Mouse (Mus musculus): ENCODE data around the gene Asgr1.
"Not testable (repeated sequence)": the region's sequence is repeated elsewhere in the genome, so short reads cannot be mapped to it uniquely, and the experiment has no call there.

The Asgr1 gene

DNA sequence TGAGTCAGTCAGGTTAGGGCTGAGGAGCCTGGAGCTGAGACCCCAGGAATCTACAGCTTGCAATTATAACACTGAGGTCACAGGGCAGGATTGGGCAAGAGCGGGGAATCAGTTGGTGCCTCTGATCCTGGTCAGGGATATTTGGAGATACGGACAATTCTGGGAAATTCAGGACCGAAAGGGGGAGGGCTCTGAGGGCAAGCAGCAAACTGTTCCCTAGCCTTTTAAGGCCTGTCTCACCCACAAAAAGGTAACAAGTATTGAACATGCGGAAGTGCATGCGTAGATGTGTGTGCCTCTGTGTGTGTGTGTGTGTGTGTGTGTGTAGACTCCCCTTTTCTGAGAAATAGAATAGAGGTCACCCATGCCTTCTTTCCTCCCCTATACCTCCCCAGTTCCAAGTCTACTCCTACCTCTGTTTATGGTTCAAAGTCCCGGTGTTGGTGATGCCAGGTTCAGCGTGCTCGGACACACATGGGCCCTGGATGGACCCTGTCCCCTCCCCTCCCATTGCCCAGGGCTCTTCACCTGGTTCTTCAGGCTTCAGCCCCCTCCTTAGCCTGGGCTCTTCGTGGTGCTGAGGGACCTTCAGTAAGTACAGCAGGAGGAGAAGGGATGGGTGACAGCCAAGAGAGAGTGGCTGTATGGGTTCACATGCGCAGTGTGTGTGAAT lies at the start of gene Asgr1:
Gene Asgr1 (plus strand): TSS at position 188 of the 673 bp plus-strand sequence.
- DNase-seq: no peak

DNA sequence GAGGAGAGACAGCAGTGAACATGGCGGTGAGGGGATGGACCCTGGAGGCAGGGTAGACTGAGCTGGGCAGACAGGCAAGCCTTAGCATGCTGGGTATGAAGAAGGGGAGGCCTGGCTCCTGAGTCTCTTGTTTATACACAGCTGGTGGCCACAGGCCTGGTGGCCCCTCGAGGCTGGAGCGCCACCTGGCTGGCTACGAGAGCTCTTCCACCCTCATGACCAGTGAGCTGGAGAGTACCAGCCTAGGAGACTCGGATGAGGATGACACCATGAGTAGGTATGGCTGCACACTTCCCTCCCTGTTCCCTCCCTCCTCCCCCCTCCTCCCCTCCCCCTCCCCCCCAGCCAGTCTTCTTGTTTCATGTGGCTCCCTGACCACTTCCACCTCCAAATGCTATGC lies 48.4 kb upstream of the Asgr1 start:
- DNase-seq: peak; percentile 52

DNA sequence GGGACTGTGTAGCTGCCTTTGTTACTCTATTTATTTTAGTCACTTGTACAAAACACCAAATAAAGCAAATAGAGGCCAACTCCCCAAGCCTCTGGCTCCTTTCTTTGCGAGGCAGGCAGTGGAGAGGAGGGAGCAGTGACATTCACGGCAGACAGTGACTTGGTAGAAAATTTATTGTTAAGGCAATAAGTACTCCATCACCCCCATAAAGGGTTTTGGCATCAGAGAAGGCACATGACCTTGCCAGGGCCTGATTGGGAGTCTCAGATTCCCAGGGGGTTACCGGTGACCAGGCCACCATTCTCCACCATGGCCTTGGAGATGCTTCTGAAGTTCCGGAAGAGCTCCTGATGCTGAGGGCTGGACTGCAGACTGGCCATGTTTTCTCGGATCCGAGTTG lies 43.9 kb upstream of the Asgr1 start:
- DNase-seq: no peak

DNA sequence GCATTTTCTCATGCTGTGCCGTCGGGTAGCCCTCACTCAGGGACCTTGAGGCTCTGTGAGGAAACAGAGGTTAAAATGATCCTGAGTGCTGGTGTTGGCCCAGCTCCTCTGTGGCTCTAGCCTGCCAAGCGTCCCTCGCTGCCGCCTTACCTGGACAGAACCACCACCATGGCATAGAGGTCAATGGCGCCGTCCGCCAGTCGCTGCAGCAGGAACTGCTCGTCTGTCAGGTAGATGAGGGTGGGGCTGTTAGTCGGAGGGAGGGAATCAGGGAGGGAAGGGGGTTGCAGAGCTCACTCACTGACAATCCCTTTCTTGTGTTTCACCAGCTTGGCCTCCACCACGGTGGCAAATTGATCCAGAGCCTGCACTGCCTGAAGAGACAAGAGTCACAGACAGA lies 43.3 kb upstream of the Asgr1 start:
- no peak for DNase-seq

DNA sequence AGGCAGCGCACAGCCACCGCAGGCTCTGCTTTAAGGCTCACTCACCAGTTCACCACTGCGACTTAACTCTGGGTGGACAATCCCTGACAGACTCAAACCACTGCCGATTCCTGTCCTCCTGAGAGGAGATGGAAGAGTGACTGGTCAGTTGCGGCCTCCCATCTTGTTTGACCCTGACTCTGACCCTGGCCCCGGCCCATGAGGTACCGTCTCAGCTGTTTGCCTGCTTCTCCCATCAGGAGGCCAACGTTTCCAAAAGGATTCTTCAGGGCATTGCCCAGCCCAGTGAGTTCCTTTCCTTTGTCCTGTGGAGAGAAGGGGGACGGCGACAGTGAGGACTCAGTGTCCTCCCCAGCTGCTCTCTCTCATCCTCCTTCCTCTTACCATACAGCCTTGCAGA lies 42.9 kb upstream of the Asgr1 start:
- no peak for DNase-seq

DNA sequence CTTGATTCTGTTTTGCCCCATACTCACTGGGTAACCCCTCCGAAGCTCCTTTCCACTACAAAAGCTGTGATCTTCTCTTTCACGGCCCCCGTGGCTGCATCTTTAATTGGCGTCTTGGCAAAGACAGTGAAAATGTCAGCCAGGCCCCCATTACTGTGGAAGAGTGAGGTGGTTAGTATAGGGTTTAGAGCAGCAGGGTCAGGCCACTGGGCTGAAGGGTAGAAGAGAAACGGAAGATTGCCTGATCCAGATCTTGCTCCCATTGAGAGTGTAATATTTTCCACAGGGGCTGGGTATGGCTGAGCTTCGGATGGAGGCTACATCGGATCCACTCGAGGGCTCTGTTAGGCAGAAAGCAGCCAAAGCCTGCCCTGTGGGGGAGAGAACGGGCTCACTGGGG lies 41.0 kb upstream of the Asgr1 start:
- no peak for DNase-seq

DNA sequence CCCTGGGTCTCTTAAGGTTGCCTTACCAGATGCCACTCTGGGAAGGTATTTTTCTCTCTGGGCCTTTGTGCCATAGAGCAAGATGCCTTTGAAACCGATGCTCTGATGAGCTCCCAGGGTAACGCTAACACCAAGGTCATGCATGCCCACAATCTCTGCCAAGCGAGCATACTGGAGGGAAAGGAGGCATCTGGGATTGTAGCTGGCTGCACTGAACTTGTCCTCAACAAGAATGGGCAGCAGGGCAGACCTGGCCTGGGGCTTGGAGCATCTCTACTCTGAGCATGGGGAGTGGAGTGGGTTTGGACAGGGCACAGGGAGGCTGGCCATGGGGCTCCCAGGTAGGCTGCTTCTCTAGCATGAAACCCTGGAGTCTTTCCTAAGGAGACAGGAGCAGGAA lies 40.5 kb upstream of the Asgr1 start:
- no peak for DNase-seq

DNA sequence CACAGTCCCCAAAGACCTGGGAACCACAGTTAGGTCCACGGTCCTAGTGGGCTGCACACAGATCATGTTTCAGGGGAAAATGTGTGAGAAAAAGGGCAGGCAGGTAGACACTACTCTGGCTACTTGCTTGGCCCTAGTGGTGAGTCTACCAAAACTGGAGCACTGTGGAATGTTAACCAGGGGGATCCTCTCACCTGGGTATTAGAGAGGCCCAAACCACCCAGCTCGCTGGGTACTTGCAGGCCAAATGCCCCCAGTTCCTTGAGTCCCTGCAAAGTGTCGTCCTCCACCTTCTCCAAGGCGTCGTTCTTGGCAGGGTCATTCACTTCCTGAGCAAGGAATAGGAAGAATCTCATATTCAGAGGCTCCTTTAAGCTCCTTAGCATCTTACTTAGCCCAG lies 39.8 kb upstream of the Asgr1 start:
- DNase-seq: no peak

DNA sequence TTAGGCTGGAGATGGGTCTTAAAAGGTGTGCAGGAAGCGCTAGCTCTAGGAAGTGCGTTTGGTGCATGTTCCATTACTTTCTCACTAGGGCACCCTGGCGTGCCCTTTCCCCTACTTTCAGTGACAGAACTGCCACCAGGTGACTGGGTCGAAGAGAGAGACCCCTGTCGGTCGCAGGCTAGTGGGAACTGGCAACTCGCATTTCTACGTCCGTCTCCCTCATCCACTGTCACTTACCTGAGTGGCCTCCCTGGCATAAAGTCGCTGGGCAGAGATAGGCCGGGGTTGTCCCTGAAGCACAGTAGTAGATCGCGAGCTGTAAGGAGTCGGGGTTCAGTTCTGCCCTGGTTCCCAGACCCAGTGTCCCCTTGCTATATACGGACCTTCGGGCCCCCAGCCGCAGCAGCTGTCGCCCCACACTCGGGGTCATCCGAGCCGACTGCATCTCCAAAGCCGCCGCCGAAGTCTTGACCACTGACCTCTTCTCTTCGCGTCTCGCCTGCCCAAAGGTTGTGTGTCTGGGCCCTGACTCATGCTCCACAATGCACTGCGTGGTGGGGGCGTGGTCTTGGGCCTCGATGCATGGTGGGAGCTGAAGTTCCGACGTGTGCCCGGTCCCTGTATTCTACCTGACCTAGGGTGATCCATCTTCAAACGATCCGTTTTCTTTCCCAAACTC lies 38.9 kb upstream of the Asgr1 start, which contains the start of gene Acadvl:
Gene Acadvl (minus strand): TSS at position 532 of the 679 bp plus-strand sequence.
- peak; percentile 85 for DNase-seq

DNA sequence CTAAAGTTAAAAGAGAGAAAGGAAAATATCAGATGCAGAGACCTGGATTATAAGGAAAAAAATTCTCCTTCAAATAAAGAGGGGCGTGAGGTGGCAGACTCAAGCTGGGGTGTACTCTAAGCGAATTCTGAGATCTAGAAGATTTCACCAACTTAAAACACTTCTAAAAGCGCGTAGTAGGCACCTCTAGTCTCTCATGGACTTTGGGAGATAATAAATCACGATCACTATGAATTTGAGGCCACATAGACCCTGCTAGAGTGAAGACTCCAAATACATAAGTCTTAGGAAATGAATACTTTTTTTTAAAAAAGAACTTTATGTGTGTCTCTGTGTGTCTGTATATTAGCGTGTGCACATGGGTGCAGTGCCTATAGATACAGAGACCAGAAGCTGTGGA lies 38.2 kb upstream of the Asgr1 start:
- no peak for DNase-seq

DNA sequence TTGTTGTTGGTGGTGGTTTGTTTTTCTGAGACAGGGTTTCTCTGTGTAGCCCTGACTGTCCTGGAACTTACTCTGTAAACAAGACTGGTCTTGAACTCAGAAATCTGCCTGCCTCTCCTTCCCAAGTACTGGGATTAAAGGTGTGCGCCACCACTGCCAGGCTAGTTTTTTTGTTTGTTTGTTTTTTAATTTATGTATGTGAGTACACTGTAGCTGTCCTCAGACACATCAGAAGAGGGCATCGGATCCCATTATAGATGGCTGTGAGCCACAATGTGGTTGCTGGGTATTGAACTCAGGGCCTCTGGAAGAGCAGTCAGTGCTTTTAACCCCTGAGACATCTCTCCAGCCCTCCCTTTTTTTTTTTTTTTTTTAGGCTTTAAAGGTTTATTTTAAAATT lies 37.7 kb upstream of the Asgr1 start:
- DNase-seq: not testable (repeated sequence)

DNA sequence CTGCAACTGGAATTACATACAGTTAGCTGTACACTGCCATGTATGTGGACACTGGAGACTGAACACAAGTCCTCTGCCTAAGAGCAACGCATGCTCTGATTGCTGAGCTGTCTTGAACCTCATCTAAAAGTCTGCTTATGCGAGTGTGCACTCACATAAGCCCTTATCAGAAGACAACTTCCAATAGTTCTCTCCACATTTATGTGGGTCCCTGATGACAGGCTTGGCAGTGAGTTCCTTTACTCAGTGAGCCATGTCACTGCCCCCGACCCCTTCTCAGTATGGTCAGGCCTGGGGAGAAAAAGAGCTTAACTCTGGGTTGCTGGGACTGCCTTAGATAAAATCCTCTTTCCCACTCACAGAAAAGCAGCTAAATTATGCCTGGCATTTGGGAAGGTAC lies 37.2 kb upstream of the Asgr1 start, which contains the start of gene Dlg4:
Gene Dlg4 (plus strand): TSS at position 274 of the 400 bp plus-strand sequence.
- DNase-seq: no peak

DNA sequence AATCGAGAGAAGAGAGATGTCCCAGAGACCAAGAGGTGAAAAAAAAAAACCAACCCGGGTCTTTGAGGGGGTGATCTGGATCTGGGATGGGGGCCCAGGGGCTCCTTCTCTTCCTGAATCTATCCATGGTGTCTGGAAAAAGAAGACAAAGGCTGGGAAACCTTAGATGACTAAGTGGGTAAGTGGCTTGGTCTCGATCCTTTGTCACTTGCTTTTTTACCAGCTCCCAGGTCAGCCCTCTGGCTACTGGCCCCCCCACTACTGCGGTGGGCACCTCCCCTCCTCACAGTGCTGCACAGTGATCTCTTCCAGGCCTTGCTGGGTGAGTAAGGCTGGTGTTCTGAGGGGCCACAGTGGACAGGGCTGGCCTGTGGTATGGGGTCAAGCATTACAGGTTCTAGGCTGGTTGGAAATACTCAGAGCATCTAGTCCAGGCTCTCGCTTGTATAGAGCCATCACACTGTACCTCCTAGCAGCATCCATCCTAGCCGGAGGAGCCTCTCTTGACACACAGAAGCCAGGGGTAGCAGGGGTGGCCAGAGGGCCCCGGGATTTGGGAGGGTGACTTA lies 36.6 kb upstream of the Asgr1 start:
- no peak for DNase-seq

DNA sequence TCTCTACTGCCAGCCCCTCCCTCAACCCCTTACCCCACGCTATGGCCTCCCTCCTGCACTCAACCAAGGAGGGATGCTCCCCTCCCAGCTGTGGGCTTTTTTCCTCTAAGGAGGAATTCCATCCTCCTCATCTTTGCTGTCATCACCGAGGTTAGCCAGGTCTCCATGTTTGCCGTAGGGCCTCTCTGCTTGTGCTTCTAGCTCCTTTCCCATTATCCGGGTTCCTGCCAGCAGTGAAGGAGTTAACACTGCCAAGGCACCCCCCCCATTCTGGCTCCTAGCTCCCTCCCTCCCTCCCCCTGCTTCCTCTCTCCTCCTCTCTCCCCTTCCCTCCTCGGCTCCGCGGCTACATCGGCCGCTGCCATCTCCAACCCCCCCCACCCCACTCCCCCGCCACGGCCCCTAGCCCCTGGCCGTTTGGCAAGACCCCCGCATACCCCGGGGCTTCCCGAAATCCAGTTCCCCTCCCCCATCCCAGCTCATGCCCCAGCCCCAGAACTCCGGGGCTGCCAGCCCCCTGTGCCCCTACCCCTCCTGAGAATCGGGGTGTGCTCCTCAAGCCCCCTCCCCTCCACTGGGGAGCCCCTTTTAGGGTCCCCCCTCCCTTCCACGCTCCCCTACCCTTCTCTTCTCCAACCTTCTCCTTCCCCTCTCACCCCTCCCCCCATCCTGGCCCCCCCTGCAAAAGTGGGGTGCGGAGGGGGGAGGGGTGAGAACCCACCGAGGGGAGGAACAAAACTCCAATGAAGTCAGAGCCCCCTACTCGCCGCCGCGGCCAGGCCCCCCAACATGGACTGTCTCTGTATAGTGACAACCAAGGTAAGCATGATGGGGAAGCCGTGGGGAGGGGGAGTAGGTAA lies 35.5 kb upstream of the Asgr1 start:
- peak; percentile 67 for DNase-seq

DNA sequence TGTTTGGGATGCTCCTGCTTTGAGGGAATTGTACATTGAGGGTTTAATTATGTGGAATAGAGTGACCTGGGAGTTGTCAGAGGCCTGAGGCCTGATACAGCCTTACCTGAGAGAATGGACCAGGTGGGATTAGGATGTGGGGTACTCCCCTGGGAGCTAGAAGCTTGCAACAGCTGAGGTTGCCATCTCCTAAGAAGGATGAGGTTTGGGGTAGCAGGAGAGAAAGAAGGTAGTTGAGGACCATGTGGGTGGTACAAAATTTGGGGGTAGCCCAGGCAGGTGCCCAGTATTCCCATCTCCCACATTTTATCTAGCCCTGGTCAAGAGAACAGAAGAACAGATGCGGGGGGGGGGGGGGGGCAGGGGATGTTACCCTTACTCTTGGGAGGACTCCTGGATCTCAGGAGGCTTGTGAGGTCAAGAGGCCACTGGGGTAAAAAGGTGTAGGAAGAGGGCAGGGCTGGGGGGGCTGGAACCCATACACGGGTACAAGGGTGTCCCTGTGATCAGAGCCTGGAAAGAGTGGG lies 34.3 kb upstream of the Asgr1 start:
- no peak for DNase-seq

DNA sequence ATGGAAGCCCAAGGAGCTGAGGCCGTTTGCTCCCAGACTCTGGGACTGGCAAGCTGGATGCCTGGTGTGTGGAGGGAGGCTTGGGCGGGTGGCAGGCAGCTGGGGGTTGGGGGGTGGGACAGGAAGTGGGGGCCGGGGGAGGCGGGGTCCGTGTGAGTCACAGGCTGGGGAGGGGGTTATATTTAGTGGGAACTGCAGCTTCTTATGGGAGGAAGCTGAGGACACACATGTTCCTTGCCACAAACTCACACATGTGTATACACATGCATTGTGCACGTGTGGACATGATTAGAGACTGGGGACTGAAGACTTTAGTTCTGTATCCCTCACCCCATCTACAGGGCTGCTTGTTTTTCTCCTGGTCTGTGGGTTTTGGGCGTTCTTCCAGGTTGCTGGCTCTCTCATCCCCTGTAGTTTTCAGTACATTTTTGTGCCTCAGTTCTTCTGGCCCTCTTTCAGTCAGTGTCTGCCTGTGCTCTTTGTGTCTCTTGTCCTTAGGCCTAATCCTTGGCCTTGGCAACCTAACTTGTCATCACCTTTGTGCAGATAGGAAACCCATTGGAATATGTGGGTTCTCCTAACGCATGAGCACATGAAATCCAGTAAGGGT lies 33.8 kb upstream of the Asgr1 start:
- peak; percentile 65 for DNase-seq

DNA sequence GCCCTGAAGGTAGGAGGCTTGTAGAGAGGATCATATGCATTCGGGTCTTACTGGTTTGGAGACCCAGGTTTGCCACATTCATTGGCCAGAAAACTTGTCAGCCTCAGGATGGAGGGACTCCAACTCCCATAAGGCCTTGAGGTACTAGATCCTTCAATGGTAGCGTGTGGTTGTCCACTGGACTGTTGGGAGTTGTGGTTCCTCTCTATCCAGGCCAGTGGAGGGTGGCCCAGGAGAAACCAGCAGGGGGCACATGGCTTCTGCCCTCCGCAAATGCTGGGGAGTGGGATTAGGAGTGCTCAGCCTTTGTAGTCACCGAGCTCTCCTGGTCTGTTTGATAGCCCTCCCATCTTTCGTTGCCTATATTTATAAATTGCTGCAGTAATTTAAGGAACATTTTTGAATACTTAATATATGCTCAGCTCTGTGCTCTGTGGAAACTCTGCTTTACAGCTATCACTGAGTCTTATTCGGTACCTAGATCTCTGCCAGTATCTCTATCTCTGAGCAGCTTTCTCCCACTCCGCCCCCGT lies 33.1 kb upstream of the Asgr1 start:
- DNase-seq: peak; percentile 77

DNA sequence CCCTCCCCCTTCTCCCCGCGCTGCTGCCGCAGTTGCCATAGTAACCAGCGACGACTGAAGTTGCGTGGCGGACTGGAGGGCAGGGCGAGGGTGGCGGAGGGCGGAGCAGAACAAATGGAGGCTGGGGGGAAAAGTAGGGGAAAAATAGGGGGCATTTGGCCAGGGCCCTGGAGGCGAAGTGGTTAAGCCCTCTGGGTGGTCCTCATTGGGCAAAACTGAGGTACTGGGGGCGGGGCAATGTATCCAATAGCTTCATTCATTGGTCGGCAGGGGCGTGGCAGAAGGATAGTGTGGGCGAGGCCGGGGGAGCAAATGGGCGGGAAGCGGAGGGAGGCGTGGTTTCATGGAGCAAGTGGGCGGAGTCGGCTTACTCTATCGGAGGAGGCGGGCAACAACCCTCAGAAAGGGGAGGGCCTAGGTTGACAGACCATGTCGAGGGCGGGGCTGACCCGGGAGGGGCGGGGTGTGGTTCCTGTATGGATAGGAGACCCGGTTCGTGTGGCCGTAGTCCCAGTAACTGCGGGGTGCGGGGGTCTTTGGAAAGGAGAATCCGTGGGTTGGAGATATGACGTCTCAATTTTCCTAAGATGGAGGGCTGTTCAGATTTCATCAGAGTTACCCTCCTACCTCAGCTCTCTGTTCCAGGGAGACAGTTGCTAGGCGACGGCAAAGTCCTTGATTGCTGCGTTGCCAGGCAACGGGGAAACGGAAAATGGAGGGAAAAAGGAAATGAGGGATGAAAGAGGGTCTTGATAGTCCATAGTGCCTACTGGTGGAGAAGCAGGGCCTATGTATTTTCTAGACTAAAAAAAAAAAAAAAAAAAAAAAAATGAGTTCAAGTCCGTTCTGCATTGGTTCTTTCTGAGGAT lies 32.4 kb upstream of the Asgr1 start:
- DNase-seq: peak; percentile 94

DNA sequence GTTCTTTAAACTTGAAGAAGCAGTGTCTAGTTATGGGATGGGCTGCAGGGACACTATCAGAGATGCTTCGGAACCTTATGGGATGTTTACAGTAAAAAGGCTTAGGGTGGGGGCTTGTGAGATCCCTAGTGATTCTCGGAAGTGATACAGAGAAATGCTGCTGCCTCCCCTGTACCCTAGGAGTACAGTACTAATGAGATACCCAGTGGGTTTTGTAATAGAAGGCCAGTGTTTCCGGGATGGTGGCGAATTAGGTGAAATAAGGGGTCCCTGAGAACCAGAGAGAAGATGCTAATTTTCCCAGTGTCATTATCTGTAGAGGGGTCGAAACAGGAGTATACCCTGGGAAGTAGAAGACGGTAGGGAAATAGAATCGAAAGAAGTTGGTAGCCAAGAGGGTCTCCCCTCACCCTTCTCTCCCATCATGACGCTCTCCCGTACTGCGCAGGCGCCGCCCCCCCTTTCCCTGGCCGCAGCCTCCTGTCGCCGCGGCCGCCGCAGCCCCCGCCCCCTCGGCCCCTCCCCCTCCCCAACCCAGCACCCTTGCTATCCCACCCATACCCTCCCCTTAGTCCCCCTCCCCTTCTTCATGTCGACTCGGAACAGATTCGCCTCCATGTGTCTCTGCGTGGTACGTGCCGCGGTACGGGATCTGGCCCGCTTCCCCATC lies 30.3 kb upstream of the Asgr1 start:
- DNase-seq: peak; percentile 29

DNA sequence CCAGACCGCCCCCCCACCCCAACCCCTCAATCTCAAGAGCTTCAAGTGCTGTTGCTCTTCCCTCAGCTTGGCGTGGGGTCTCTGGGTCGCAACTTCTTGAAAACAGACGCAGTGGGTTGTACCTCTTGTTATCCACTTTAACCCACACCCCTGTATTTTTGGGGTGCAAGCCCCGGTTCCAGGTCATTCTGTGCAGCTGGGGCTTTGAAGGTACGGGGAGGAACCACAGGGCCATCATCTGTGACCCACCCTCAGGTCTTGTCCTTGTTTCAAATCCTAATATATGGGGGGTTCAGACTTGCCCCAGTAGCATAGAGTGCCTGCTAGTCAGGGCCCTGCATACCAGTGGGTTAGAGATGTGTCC lies 29.8 kb upstream of the Asgr1 start:
- no peak for DNase-seq

DNA sequence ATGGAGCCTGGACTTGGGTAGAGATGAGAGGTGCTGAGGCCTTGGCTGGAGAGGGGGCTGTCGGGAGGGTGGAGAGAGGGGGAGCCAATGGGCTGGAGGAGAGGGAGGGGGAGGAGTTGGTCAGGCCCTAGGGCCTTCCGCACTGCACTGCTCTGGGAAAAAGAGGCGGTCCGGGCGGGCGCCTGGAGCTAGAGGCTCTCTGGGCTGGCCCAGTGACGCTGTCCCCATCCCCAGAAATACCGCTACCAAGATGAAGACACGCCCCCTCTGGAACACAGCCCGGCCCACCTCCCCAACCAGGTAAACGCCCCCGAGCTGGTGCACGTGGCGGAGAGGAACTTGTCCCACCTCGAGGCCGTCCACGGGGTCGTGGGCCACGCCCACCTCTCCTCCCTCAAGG lies 27.2 kb upstream of the Asgr1 start:
- no peak for DNase-seq

Measured in thymus, postnatal 25 days (tissue).